Mouse (Mus musculus) frontal cortex, postnatal 10 days (tissue): ENCODE results near the gene Prl8a6.

Experiments used
- DNase-seq, 2 experiments: peaks; one replicate each; pipeline ENCODE4 v3.0.0; 2022; ENCODE audit warnings: low spot score in 2 of 2, mixed read lengths in 1 of 2

The Prl8a6 gene

DNA sequence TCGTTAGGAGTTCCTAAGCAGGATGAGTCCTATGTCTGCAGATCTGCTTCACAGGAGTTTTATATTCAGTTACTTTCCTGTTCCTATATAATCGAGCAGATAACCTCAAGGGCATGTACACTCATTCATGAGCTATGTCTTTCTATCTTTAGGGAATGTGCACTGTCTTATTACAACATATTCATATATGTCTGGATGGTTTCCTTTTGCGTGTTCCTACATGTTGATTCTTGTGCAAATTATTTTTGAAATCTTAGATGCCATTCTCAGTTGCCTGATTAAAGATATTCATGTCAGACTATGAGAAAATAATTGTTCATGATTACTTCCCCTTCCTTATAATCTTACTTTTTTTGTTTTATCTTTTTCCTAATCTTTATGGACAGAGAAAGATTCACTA lies at the start of gene Prl8a6:
Prl8a6 (minus strand) TSS at position 101 of the 400 bp plus-strand sequence.
- no peak for DNase-seq

DNA sequence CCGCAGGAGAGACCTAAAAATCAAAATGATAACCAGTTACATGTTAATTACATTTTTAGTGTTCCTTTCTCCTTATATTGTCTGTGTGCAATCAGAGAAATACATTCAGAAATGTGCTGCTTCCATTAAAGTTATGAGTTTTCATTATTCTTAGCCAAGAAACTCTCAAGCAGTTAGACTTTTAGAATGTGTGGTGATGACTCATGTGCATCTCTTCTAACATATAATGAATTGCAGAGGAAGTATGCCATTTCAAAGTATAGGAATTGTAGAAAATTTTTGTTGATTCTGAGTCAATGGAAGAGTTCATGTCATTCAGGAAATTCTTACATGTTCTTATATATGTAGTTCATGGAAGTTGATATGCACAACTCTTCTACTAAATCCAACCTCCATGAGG lies 5.3 kb downstream of the Prl8a6 start:
- DNase-seq = no peak

DNA sequence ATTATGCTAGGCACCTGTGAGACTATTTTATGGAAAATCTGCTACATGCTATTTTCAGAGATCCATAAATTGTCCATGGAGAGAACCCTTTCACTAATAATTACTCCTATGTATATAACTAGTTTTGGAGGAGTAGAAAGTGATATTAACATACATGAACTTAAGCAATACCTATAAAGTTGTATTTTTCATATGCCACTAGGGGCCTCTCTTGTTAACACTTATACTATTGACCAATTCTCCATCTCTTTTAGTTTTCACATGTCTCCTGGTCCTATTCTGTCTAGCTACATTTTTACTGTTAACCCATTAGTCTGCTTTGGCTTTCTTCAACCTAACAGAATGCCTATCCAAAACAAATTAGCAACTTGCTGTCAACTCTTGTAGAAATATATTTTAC lies 24.8 kb downstream of the Prl8a6 start:
- no peak for DNase-seq

DNA sequence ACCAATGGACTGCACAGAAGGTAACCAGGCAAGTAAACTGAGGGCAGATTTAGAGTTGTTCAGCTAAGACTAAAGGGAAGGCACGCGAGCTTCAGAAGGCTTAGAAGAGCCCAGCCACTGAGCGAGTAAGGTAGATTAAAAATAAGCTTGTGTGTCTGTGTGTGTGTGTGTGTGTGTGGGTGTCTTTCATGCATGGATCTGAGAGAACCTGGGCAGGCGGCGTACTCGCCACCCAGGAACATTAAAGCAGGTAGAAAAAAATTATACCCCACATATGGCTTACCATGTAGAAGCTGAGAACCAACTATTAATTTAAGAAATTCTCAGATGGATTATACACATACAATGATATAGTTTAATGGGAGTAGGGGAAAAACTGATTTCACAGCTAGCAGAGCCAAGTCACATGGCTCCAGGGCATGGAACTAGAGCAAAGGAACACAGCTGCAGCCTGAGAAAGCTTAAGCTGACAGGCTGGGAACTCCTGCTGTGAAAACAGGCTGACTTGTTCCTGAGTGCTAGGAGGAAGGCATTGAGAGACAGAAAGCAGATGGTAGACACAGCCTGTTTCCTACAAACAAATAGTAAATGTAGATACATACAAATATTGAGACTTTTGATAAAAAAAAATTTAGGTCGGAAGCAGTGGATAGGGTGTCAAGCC lies 39.3 kb downstream of the Prl8a6 start:
- no peak for DNase-seq

DNA sequence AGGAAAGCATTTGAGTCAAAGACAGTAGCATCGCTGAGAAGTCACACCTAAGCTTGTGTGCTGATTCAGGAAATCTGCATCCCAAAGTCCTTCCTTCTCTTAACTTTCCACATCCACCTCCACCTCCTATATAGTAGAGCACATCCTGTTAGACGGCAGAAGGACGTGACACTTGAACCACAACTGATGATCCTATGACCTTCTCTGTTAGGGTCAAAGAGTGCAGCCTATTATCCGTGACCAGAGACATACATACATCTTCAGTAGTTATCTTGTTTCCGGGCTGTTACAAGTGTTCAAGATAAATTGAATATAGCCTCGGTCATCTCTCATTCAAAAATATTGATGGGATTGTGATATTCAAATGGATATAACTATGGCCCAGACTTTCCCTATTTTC lies 47.7 kb downstream of the Prl8a6 start, which contains the start of gene Prl2b1:
Prl2b1 (minus strand) TSS at position 101 of the 400 bp plus-strand sequence.
- DNase-seq = no peak
